Mouse (Mus musculus): ENCODE measurements around the gene Nucb1.

The Nucb1 gene

GRCm38 (mm10) chr7:45461781-45462180 lies 48.4 kb downstream of the Nucb1 start:
- no peak for DNase-seq (ENCODE audit: low spot score in 2 of 2)

GRCm38 (mm10) chr7:45461326-45461725 lies 48.9 kb downstream of the Nucb1 start:
- no peak for DNase-seq (ENCODE audit: low spot score in 2 of 2)

- DNase-seq (ENCODE audit: low spot score in 2 of 2) = no peak
Observed at GRCm38 (mm10) chr7:45460860-45461314, 49.3 kb downstream of the Nucb1 start.

GRCm38 (mm10) chr7:45460377-45460776 lies 49.8 kb downstream of the Nucb1 start:
- no peak for DNase-seq (ENCODE audit: low spot score in 2 of 2)

- DNase-seq (ENCODE audit: low spot score in 2 of 2) = peak; percentile 96
Observed at GRCm38 (mm10) chr7:45459564-45460140, 50.6 kb downstream of the Nucb1 start, which contains the start of gene Ftl1. TSS of gene Ftl1 (minus strand) at chr7:45459884.

- DNase-seq (ENCODE audit: low spot score in 2 of 2) = peak; percentile 66 to 75
Observed at GRCm38 (mm10) chr7:45458748-45459563, 51.2 kb downstream of the Nucb1 start.

GRCm38 (mm10) chr7:45457204-45458060 lies 52.8 kb downstream of the Nucb1 start:
- no peak for DNase-seq (ENCODE audit: low spot score in 2 of 2)

GRCm38 (mm10) chr7:45456721-45457203 lies 53.4 kb downstream of the Nucb1 start:
- DNase-seq (ENCODE audit: low spot score in 2 of 2) = no peak

GRCm38 (mm10) chr7:45455932-45456696 lies 54.1 kb downstream of the Nucb1 start:
- no peak for DNase-seq (ENCODE audit: low spot score in 2 of 2)

GRCm38 (mm10) chr7:45454971-45455370 lies 55.2 kb downstream of the Nucb1 start:
- DNase-seq (ENCODE audit: low spot score in 2 of 2) = no peak

- DNase-seq (ENCODE audit: low spot score in 2 of 2) = peak; percentile 92 to 93
Observed at GRCm38 (mm10) chr7:45451344-45451982, 58.7 kb downstream of the Nucb1 start.

GRCm38 (mm10) chr7:45449974-45450373 lies 60.2 kb downstream of the Nucb1 start:
- no peak for DNase-seq (ENCODE audit: low spot score in 2 of 2)

GRCm38 (mm10) chr7:45447325-45447990 lies 62.7 kb downstream of the Nucb1 start:
- DNase-seq (ENCODE audit: low spot score in 2 of 2) = no peak

- no peak for DNase-seq (ENCODE audit: low spot score in 2 of 2)
Observed at GRCm38 (mm10) chr7:45446589-45446988, 63.6 kb downstream of the Nucb1 start.

GRCm38 (mm10) chr7:45443526-45444420 lies 66.4 kb downstream of the Nucb1 start:
- DNase-seq (ENCODE audit: low spot score in 2 of 2) = no peak
